Mouse (Mus musculus) stomach, postnatal 0 days (tissue): ENCODE measurements around the gene Aff4. TPM values are rescaled to one million over a fixed set of nuclear protein-coding genes. Genes with fewer than 3 reads are reported as not detected.
"Not testable (repeated sequence)": the region's sequence is repeated elsewhere in the genome, so short reads cannot be mapped to it uniquely, and the experiment has no call there.

ENCODE experiments used
- ATAC-seq: fragments of 200-750 bp; cut with Nextera tagmentation; 2 replicates; pipeline ENCODE4 v1.8.0; 2017; ENCODE audit not compliant: low FRiP score, low TSS enrichment
- DNase-seq: peaks from one replicate; pipeline ENCODE4 v3.0.0-alpha.2; 2016; ENCODE audit warnings: low spot score
- H3K27ac ChIP-seq: fragments of 300-500 bp; sonication (generic); replicated peaks from 2 replicates; pipeline ENCODE4 v1.5.1; 2014; ENCODE audit warnings: mild to moderate bottlenecking, control low read depth
- H3K27me3 ChIP-seq: fragments of 300-500 bp; sonication (generic); 2 replicates; pipeline ENCODE4 v1.6.1; 2014; ENCODE audit warnings: low read length; ENCODE audit not compliant: control insufficient read depth, insufficient read depth
- H3K36me3 ChIP-seq: fragments of 300-500 bp; sonication (generic); 2 replicates; pipeline ENCODE4 v1.6.1; 2014; ENCODE audit warnings: low read length, mixed read lengths; ENCODE audit not compliant: control insufficient read depth, insufficient read depth
- H3K4me1 ChIP-seq: fragments of 300-500 bp; sonication (generic); replicated peaks from 2 replicates; pipeline ENCODE4 v1.6.1; 2014; ENCODE audit warnings: antibody characterized with exemption; ENCODE audit not compliant: control insufficient read depth, insufficient read depth
- H3K4me2 ChIP-seq: fragments of 300-500 bp; sonication (generic); replicated peaks from 2 replicates; pipeline ENCODE4 v1.6.1; 2014; ENCODE audit warnings: low read depth, mild to moderate bottlenecking, control low read depth, moderate library complexity
- H3K4me3 ChIP-seq: fragments of 300-500 bp; sonication (generic); 2 replicates; pipeline ENCODE4 v1.5.1; 2014; ENCODE audit warnings: low read depth, low read length, control low read depth
- H3K9ac ChIP-seq: fragments of 300-500 bp; sonication (generic); 2 replicates; pipeline ENCODE4 v1.6.1; 2014; ENCODE audit warnings: mild to moderate bottlenecking, low read length, control low read depth, mixed read lengths
- H3K9me3 ChIP-seq: fragments of 300-500 bp; sonication (generic); 2 replicates; pipeline ENCODE4 v1.6.1; 2016; ENCODE audit warnings: low read length; ENCODE audit not compliant: control insufficient read depth
- CTCF ChIP-seq: IDR thresholded peaks from 2 replicates; pipeline ENCODE4 v1.5.1; 2016; ENCODE audit warnings: antibody characterized with exemption, low read depth, mild to moderate bottlenecking, moderate library complexity
- EP300 ChIP-seq: optimal IDR thresholded peaks from 2 replicates; pipeline ENCODE3; 2016; ENCODE audit warnings: antibody characterized with exemption
- WGBS: fragments of 180-500 bp; shearing (Covaris S2); extraction: QIAGEN DNeasy Blood & Tissue Kit; methylation state at CpG from one replicate; pipeline ENCODE4 v1.1.7; 2014; 5-methylcytosine and 5-hydroxymethylcytosine counted together
- polyA plus RNA-seq: library from polyadenylated mRNA; unstranded; fragments of >200 nt; fragmentation: Nextera tagmentation; extraction: Ambion mirVana; gene quantifications from 2 replicates; pipeline ENCODE4 v1.2.1, GENCODE M21; 2015

Gene Aff4
- polyA plus RNA-seq, 1 experiment from 2014 or later: 28.5 TPM

- H3K4me2 ChIP-seq: no peak overlapping the region
- no peak overlapping the region for H3K4me3 ChIP-seq
- ATAC-seq (no peak), DNase-seq (no peak)
- 94% methylated on average over 4 of the region's 4 CpGs for WGBS
- no peaks in the 10 kb centered on the region for H3K9me3 ChIP-seq
- no peaks in the 10 kb centered on the region for H3K4me1 ChIP-seq
- no peak overlapping the region for H3K27ac ChIP-seq
- no peaks in the 10 kb centered on the region for H3K27me3 ChIP-seq
- no peak for TF ChIP-seq CTCF
- no peak for TF ChIP-seq EP300
- H3K36me3 ChIP-seq: peaks cover 50% of the 10 kb centered on the region
- no peak overlapping the region for H3K9ac ChIP-seq
Measured at GRCm38 (mm10) chr11:53413871-53414270, 63.2 kb downstream of the Aff4 start.

GRCm38 (mm10) chr11:53418048-53418447 is 67.4 kb downstream of the Aff4 start:
- Histone ChIP-seq H3K27ac (no peak overlapping the region), H3K4me2 (no peak overlapping the region), H3K9ac (no peak overlapping the region), H3K27me3 (no peaks in the 10 kb centered on the region), H3K4me1 (no peaks in the 10 kb centered on the region), H3K9me3 (no peaks in the 10 kb centered on the region), H3K36me3 (peaks cover 34% of the 10 kb centered on the region), H3K4me3 (no peak overlapping the region)
- no peak for TF ChIP-seq CTCF
- TF ChIP-seq EP300: no peak
- ATAC-seq: no peak
- DNase-seq: no peak

DNA sequence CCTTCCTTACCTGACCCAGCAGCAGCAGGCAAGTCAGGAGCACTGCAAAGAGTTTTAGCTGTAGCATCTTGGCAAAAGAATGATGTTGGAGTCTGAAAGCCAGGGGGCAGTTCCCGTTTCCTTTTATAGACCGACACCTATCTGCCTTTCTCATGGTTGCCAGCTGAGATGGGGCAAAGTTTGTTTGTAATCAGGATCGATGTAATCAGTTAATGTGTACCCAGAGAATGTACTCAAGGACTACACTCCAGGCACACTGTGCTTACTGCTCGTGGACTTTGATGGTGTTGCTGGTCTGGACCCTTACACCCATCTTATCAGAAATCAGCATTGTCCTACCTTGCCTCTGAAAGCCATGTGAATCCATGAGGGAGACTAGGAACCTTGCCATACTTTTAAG is 72.4 kb downstream of the Aff4 start, which contains the start of gene Leap2:
Leap2 (minus strand) TSS at position 135 of the 400 bp plus-strand sequence.
- WGBS: 69% methylated on average over 4 of the region's 4 CpGs
- no peak within 1 kb of the TSS for H3K27ac ChIP-seq
- TF ChIP-seq EP300 (no peak), CTCF (peak; percentile 8; the same call in 1 of the 2 replicates)
- ATAC-seq: no peak
- H3K9ac ChIP-seq: no peak within 1 kb of the TSS
- no peak within 1 kb of the TSS for H3K4me2 ChIP-seq
- H3K4me3 ChIP-seq: no peak within 1 kb of the TSS
- no peaks in the 10 kb centered on the region for H3K9me3 ChIP-seq
- no peaks in the 10 kb centered on the region for H3K27me3 ChIP-seq
- 0 out of 2 replicates have a peak, but pooled peaks cover 3% of the 10 kb centered on the region for H3K36me3 ChIP-seq
- DNase-seq: no peak
- H3K4me1 ChIP-seq: no peaks in the 10 kb centered on the region

DNA sequence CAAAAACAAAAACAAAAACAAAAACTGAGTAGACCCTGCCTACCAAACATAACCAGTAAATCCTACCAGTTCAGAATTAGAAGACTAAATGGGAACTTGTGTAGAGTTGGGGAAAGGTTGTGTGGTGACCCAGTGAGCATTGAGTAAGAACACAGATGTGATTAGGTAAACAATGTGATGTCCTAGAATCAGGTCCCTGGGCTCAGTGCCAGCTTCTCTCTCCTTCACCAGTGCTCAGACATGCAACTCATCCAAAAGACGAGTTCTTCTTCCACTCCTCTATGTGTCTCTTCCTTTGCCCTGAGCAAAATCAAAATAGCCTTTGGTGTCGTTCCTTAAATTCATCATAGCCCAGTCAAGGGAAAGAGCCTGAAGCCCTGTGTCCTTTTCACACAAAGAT is 74.2 kb downstream of the Aff4 start:
- WGBS: 46% methylated on average over 2 of the region's 2 CpGs
- no peak for DNase-seq
- TF ChIP-seq CTCF: no peak
- no peak for TF ChIP-seq EP300
- Histone ChIP-seq H3K4me2 (no peak overlapping the region), H3K27ac (no peak overlapping the region), H3K4me1 (no peaks in the 10 kb centered on the region; the same call in 1 of the 2 replicates), H3K4me3 (no peak overlapping the region), H3K36me3 (no peaks in the 10 kb centered on the region), H3K9me3 (no peaks in the 10 kb centered on the region), H3K9ac (no peak overlapping the region), H3K27me3 (no peaks in the 10 kb centered on the region)
- ATAC-seq: no peak

DNA sequence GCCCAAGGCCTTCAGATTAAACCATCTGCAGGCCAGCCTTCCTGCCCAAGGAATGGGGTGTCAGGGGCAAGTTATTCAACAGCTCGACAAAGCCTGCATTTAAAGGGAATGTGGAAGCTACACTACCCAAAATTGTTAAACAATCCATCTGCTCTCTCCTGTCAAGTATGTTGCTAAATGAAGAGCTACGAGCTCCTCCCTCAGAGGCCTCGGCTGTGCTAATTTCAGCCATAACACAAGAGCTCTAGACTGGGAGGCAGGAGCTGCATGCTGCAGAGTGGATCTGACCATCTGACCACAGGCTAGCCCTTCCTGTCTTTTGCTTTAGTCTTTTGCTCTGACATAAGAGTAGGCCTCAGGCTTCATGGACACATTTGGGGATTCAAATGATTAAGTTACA is 74.6 kb downstream of the Aff4 start:
- H3K27ac ChIP-seq: no peak overlapping the region
- WGBS: 56% methylated on average over 3 of the region's 3 CpGs
- H3K9me3 ChIP-seq: no peaks in the 10 kb centered on the region
- no peaks in the 10 kb centered on the region for H3K27me3 ChIP-seq
- no peaks in the 10 kb centered on the region; the same call in 1 of the 2 replicates for H3K4me1 ChIP-seq
- no peak for TF ChIP-seq CTCF
- no peak for TF ChIP-seq EP300
- H3K36me3 ChIP-seq: no peaks in the 10 kb centered on the region
- no peak overlapping the region for H3K4me2 ChIP-seq
- H3K9ac ChIP-seq: no peak overlapping the region
- H3K4me3 ChIP-seq: no peak overlapping the region
- ATAC-seq (no peak), DNase-seq (no peak)

DNA sequence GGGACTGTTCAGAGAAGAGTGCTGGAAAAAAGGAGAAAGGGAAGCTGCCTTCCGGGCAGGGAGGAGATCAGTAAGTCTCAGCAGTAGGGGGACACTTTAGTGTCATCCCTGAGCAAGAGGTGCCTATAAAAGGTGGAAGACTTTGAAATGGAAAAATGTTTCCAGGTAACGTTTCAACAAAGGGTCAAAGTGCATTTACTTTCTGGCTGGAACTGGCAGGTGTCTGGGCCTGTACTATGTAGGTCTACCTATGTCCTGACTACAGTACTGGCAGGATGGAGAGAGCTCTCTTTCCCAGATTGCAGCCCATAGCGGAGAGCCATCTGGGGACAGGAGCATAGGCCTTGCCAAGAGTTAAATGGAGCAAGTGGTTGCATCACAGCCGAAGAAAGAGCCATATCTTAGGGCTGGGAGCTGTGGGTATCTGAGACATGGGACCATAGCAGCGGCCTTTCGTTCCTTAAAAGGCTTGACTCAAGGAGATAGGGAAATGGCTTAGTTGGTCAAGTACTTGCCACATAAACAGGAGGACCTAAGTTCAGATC is 75.2 kb downstream of the Aff4 start:
- DNase-seq (no peak), ATAC-seq (no peak)
- Histone ChIP-seq H3K27ac (no peak overlapping the region), H3K9ac (no peak overlapping the region), H3K27me3 (no peaks in the 10 kb centered on the region), H3K36me3 (no peaks in the 10 kb centered on the region), H3K4me1 (no peaks in the 10 kb centered on the region; the same call in 1 of the 2 replicates), H3K4me2 (no peak overlapping the region), H3K4me3 (no peak overlapping the region), H3K9me3 (no peaks in the 10 kb centered on the region)
- no peak for TF ChIP-seq CTCF
- TF ChIP-seq EP300: no peak
- 83% methylated on average over 6 of the region's 6 CpGs for WGBS

GRCm38 (mm10) chr11:53426914-53427313 is 76.3 kb downstream of the Aff4 start:
- not testable (repeated sequence) for H3K27ac ChIP-seq, H3K4me1 ChIP-seq, DNase-seq, H3K4me3 ChIP-seq, H3K4me2 ChIP-seq, H3K9ac ChIP-seq, H3K9me3 ChIP-seq, H3K27me3 ChIP-seq, H3K36me3 ChIP-seq, ATAC-seq
- WGBS: 83% methylated on average over 3 of the region's 3 CpGs
